Comparison of ENCODE assay signal across 13 mouse cellular contexts in the genomic region with DNA sequence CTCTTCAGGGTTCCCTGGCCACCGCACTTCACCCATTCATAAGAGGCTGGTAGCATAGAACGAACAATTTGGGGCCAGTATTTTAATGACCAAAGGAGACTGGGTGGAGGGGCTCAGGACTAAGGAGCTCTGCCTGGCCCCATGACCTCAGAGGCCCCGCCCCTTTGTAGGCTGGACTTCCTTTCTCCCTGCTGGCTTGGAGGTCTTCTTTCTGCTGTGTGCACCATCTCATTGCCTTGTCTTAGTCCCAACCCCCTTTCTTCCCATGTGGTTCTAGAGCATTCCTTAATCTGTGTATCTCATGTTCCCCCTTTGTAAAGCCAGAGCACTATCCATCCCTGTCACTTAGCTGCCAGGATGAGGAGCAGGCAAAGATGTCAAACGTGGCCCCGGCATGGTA. TPM values are rescaled to one million over a fixed set of nuclear protein-coding genes. Genes with fewer than 3 reads are reported as not detected.
DNase-seq lines count a peak whose midpoint lies in the region; ATAC-seq and TF ChIP-seq lines count a peak whose summit lies in the region.
"Had no signal": no experiment of that assay in that cellular context is flagged by ENCODE, and none has a peak within 500 bp of the region (broad histone marks: within the 10 kb centered on the region; RNA-seq: fewer than 3 reads in every experiment).

No protein-coding gene starts in this region.

- TF ChIP-seq CTCF in spleen, adult 2 months (IDR thresholded peaks at IDR 0.05; ENCODE audit: extremely low read depth, insufficient read depth, insufficient read length, insufficient replicate concordance), result no peak

- 71% methylated on average over 5 of the region's 5 CpGs for WGBS in heart, embryonic 16.5 days
- 73% methylated on average over 5 of the region's 5 CpGs for WGBS in spleen, adult 2 months
- WGBS in intestine, embryonic 16.5 days, result 83% methylated on average over 5 of the region's 5 CpGs
- 78% methylated on average over 5 of the region's 5 CpGs for WGBS in stomach, embryonic 16.5 days
- 80% methylated on average over 5 of the region's 5 CpGs for WGBS in forebrain, embryonic 11.5 days

- H3K27ac ChIP-seq in heart, embryonic 16.5 days (ENCODE audit: low read length), result peak overlapping the region; percentile 55
- peak overlapping the region; percentile 35; the same call in 1 of the 2 replicates for H3K27ac ChIP-seq in spleen, adult 2 months (ENCODE audit: insufficient read depth, low read length)
- H3K27ac ChIP-seq in intestine, embryonic 16.5 days (ENCODE audit: low read length), result peak overlapping the region; percentile 59
- H3K27ac ChIP-seq in stomach, embryonic 16.5 days (ENCODE audit: low read length), result peak overlapping the region; percentile 94
- no peak overlapping the region for H3K27ac ChIP-seq in forebrain, embryonic 11.5 days (ENCODE audit: low read depth, low read length)

- no peak for TF ChIP-seq POLR2A in spleen, adult 2 months (IDR thresholded peaks at IDR 0.05; ENCODE audit: low read depth, low read length)

- DNase-seq in heart, postnatal 4 days, result no peak
- DNase-seq in spleen, adult 2 months (ENCODE audit: low read depth in 1 of 2, low spot score in 2 of 2), result no peak
- DNase-seq in spleen, postnatal 36 days (ENCODE audit: low spot score in 2 of 2), result no peak
- no peak for DNase-seq in adrenal gland, adult 2 months
- no peak for DNase-seq in forebrain, embryonic 11.5 days (ENCODE audit: low spot score)
- DNase-seq: embryo, embryonic 11 days; right cerebral cortex, postnatal 25 days had no signal

- H3K27me3 ChIP-seq in heart, embryonic 16.5 days (ENCODE audit: control insufficient read depth, insufficient read depth, low read length), result no peaks in the 10 kb centered on the region
- no peaks in the 10 kb centered on the region for H3K27me3 ChIP-seq in spleen, adult 2 months (ENCODE audit: control insufficient read depth, insufficient read depth, low read length)
- no peaks in the 10 kb centered on the region for H3K27me3 ChIP-seq in intestine, embryonic 16.5 days (replicated peaks; ENCODE audit: control insufficient read depth, insufficient read depth, low read length)
- H3K27me3 ChIP-seq in stomach, embryonic 16.5 days (ENCODE audit: control insufficient read depth, insufficient read depth, low read length), result no peaks in the 10 kb centered on the region
- H3K27me3 ChIP-seq in forebrain, embryonic 11.5 days (ENCODE audit: control insufficient read depth, insufficient read depth, low read length), result no peaks in the 10 kb centered on the region

- no peaks in the 10 kb centered on the region for H3K36me3 ChIP-seq in heart, embryonic 16.5 days (ENCODE audit: control insufficient read depth, insufficient read depth)
- H3K36me3 ChIP-seq in spleen, adult 2 months (ENCODE audit: control insufficient read depth, insufficient read depth, low read length), result no peaks in the 10 kb centered on the region
- no peaks in the 10 kb centered on the region for H3K36me3 ChIP-seq in intestine, embryonic 16.5 days (ENCODE audit: control insufficient read depth, insufficient read depth, low read length)
- H3K36me3 ChIP-seq in stomach, embryonic 16.5 days (ENCODE audit: control insufficient read depth, insufficient read depth, low read length), result no peaks in the 10 kb centered on the region
- no peaks in the 10 kb centered on the region for H3K36me3 ChIP-seq in forebrain, embryonic 11.5 days (ENCODE audit: control insufficient read depth, insufficient read depth, low read length)
- H3K36me3 ChIP-seq: limb, embryonic 12.5 days had no signal

- no peak; the same call in 1 of the 2 replicates for ATAC-seq in heart, embryonic 16.5 days (replicated peaks; ENCODE audit: extremely low read depth, insufficient read depth, low FRiP score)
- no peak for ATAC-seq in intestine, embryonic 16.5 days
- no peak for ATAC-seq in stomach, embryonic 16.5 days (ENCODE audit: insufficient read depth, low FRiP score)
- no peak for ATAC-seq in forebrain, embryonic 11.5 days (replicated peaks; ENCODE audit: low FRiP score)

- no peak overlapping the region for H3K4me3 ChIP-seq in heart, embryonic 16.5 days (ENCODE audit: low read length)
- H3K4me3 ChIP-seq in spleen, adult 2 months (ENCODE audit: extremely low read depth, insufficient read depth, insufficient read length), result no peak overlapping the region
- no peak overlapping the region for H3K4me3 ChIP-seq in intestine, embryonic 16.5 days (ENCODE audit: low read length)
- H3K4me3 ChIP-seq in stomach, embryonic 16.5 days (replicated peaks; ENCODE audit: low read length), result no peak overlapping the region
- H3K4me3 ChIP-seq in forebrain, embryonic 11.5 days (ENCODE audit: low read depth, low read length), result no peak overlapping the region
- H3K4me3 ChIP-seq: limb, embryonic 12.5 days had no signal

- H3K9ac ChIP-seq in heart, embryonic 16.5 days (ENCODE audit: low read length), result no peak overlapping the region
- no peak overlapping the region for H3K9ac ChIP-seq in intestine, embryonic 16.5 days (ENCODE audit: low read depth, low read length)
- H3K9ac ChIP-seq in stomach, embryonic 16.5 days (ENCODE audit: low read length), result no peak overlapping the region
- H3K9ac ChIP-seq in forebrain, embryonic 11.5 days (ENCODE audit: low read length), result no peak overlapping the region
- H3K9ac ChIP-seq: limb, embryonic 12.5 days had no signal

- H3K4me2 ChIP-seq in heart, embryonic 16.5 days (ENCODE audit: low read depth, low read length), result 0 out of 2 replicates have a peak overlapping the region, but pooled peaks have one; percentile 4
- H3K4me2 ChIP-seq in intestine, embryonic 16.5 days (ENCODE audit: low read depth, low read length), result no peak overlapping the region
- H3K4me2 ChIP-seq in stomach, embryonic 16.5 days (ENCODE audit: low read depth, low read length), result no peak overlapping the region
- H3K4me2 ChIP-seq in forebrain, embryonic 11.5 days (ENCODE audit: low read depth, low read length, severe bottlenecking), result no peak overlapping the region
- H3K4me2 ChIP-seq: limb, embryonic 12.5 days had no signal

- H3K9me3 ChIP-seq in heart, embryonic 16.5 days (replicated peaks; ENCODE audit: control insufficient read depth, low read length), result no peaks in the 10 kb centered on the region
- no peaks in the 10 kb centered on the region for H3K9me3 ChIP-seq in intestine, embryonic 16.5 days (ENCODE audit: control insufficient read depth, low read length)
- no peaks in the 10 kb centered on the region for H3K9me3 ChIP-seq in stomach, embryonic 16.5 days (replicated peaks; ENCODE audit: control insufficient read depth, low read length)
- H3K9me3 ChIP-seq in forebrain, embryonic 11.5 days (ENCODE audit: control insufficient read depth, low read length), result no peaks in the 10 kb centered on the region
- H3K9me3 ChIP-seq: limb, embryonic 12.5 days had no signal

- H3K4me1 ChIP-seq in heart, embryonic 16.5 days (ENCODE audit: control insufficient read depth, insufficient read depth, low read length), result peaks cover 63% of the 10 kb centered on the region
- peaks cover 77% of the 10 kb centered on the region for H3K4me1 ChIP-seq in spleen, adult 2 months (ENCODE audit: control insufficient read depth, insufficient read depth, insufficient read length)
- H3K4me1 ChIP-seq in intestine, embryonic 16.5 days (ENCODE audit: control insufficient read depth, insufficient read depth, low read length), result peaks cover 28% of the 10 kb centered on the region
- H3K4me1 ChIP-seq in stomach, embryonic 16.5 days (ENCODE audit: control insufficient read depth, insufficient read depth, low read length), result peaks cover 52% of the 10 kb centered on the region
- H3K4me1 ChIP-seq in forebrain, embryonic 11.5 days (replicated peaks; ENCODE audit: control insufficient read depth, insufficient read depth, low read length), result no peaks in the 10 kb centered on the region; the same call in 1 of the 2 replicates

RNA-seq across cellular contexts. Expression of gene Ggta1, which starts 16.7 kb away (rescaled TPM):
- polyA plus RNA-seq in heart, embryonic 16.5 days (2015; fragmentation: Nextera tagmentation; extraction: Ambion mirVana), result 28.6 and 30.9 TPM in 2 replicates
- total RNA-seq in heart, postnatal 4 days (2021), result 10 to 100 TPM; 21.5 to 22.3 TPM
- polyA plus RNA-seq in spleen, adult 2 months (2012; rRNA removed), result 20.1 and 21.6 TPM in 2 replicates
- polyA plus RNA-seq in intestine, embryonic 16.5 days (2015; fragmentation: Nextera tagmentation; extraction: Ambion mirVana), result 13.9 and 14.6 TPM in 2 replicates
- polyA plus RNA-seq in stomach, embryonic 16.5 days (2015; fragmentation: Nextera tagmentation; extraction: Ambion mirVana), result 28.1 and 28.9 TPM in 2 replicates
- 10 to 100 TPM; 11.4 to 12.1 TPM for total RNA-seq in adrenal gland, adult 2 months (2021)
- 3.3 and 4.5 TPM in 2 replicates for polyA plus RNA-seq in adrenal gland, adult 2 months (2012; rRNA removed)
- polyA plus RNA-seq in forebrain, embryonic 11.5 days (2014; fragmentation: Nextera tagmentation; extraction: Ambion mirVana), result 5.1 and 7.2 TPM in 2 replicates

RNA-seq across cellular contexts. Expression of gene 4930402F06Rik, which starts 49.3 kb away (rescaled TPM):
- not detected in 2 replicates for polyA plus RNA-seq in heart, embryonic 16.5 days (2015; fragmentation: Nextera tagmentation; extraction: Ambion mirVana)
- total RNA-seq in heart, postnatal 4 days (2021), result not detected
- not detected in 2 replicates for polyA plus RNA-seq in spleen, adult 2 months (2012; rRNA removed)
- polyA plus RNA-seq in intestine, embryonic 16.5 days (2015; fragmentation: Nextera tagmentation; extraction: Ambion mirVana), result not detected in 2 replicates
- polyA plus RNA-seq in stomach, embryonic 16.5 days (2015; fragmentation: Nextera tagmentation; extraction: Ambion mirVana), result not detected in 2 replicates
- not detected for total RNA-seq in adrenal gland, adult 2 months (2021)
- not detected in 2 replicates for polyA plus RNA-seq in adrenal gland, adult 2 months (2012; rRNA removed)
- not detected in 2 replicates for polyA plus RNA-seq in forebrain, embryonic 11.5 days (2014; fragmentation: Nextera tagmentation; extraction: Ambion mirVana)
- polyA plus RNA-seq: brain, embryonic 14.5 days; inflammation-experienced regulatory T-cells, adult 6 months; limb, embryonic 12.5 days had no signal
